Mouse (Mus musculus): ENCODE measurements around the gene Ercc6l2.

Gene Ercc6l2

GRCm38 (mm10) chr13:63929917-63930515 lies 115.0 kb downstream of the Ercc6l2 start:
- in situ Hi-C loops (cut with MseI, MboI): no loop called here

- in situ Hi-C loops (cut with MseI, MboI): no loop called here
These were observed 115.5 kb downstream of the Ercc6l2 start for GRCm38 (mm10) chr13:63930525-63930924.

DNA sequence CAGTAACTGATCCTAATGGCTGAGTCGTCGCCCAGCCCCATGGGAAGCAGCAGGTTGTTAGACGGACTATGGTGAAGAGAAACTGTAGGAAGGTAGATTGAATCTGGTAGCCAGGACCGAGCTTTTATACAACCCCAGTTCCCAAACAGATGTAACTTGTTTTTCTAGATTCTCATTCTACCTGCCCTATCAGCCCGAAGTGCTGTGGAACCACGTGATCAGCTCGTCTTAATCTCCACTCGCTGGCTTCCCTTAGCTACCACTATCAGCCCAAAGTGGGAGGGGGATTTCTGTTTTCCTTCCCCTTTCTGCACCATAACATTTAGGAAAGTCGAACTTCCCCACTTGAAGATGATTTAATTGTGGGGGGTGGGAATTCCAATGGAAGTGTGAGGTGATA lies 121.3 kb downstream of the Ercc6l2 start:
- in situ Hi-C loops (cut with MseI, MboI): no loop called here

DNA sequence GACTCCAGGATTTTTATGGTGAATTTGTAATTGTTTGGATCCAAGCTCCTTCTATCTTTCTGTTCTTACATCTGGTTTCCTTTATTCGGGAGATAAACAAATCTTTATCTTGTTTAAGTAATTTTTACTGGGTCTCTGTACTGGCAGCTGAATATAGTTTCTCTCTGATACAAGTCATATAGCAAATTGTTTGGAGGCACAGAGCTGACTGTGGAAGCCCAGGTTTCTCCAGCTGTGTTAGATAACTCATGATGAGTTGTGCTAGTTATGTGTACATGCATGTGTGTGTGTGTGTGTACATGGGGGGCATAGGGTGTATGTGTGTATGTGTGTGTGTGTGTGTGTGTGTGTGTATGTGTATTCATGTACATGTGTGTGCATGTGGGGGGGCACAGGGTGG lies 125.2 kb downstream of the Ercc6l2 start:
- in situ Hi-C loops (cut with MseI, MboI): no loop called here

DNA sequence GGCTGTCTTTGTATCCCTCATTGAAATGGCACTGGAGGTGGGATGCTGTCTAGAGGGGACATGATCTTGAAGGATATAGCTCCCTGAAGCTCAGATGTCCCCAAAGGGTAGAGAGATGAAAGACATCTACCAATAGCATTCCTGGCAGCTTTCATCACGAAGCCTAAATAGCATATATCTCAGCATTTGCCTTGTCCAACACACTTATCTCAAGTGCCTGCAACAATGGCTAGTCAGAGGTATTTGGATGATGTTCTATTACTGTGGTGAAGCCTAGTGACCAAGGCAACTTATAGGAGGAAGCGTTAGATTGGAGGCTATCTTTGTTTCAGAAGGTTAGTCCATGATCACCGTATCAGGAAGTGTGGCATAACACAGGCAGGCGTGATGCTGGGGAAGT lies 126.1 kb downstream of the Ercc6l2 start:
- in situ Hi-C loops (cut with MseI, MboI): no loop called here

DNA sequence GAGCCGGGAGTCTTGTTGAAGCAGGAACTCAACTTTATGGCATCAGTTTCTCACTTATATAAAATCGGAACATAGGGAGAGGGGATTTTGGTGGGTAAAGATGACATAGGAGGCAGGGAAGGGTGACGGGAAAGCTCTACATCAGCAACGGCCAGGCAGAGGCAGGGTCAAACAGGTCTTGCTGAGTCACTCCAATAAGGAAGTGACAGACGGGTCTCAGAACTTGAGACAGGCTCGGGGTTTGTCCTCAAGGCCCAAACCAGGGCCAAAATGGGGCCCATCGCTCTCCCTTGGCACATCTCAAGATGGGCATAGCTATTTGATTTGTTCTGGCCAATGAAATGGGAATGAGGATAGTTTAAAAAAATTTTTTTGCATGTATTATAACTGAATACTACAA lies 128.6 kb downstream of the Ercc6l2 start:
- in situ Hi-C loops (cut with MseI, MboI): no loop called here

- in situ Hi-C loops (cut with MseI, MboI): no loop called here
These were observed 129.4 kb downstream of the Ercc6l2 start for GRCm38 (mm10) chr13:63944344-63945021.

Measured in mouse trophoblast stem cell (cell line).